Mouse (Mus musculus) intestine, embryonic 14.5 days (tissue): ENCODE measurements around the gene Eif2b2. TPM values are rescaled to one million over a fixed set of nuclear protein-coding genes. Genes with fewer than 3 reads are reported as not detected.

Experiments used
- ATAC-seq: fragments of 200-750 bp; cut with Nextera tagmentation; replicated peaks from 2 replicates; pipeline ENCODE4 v1.8.0; 2017; ENCODE audit warnings: low read depth, moderate number of reproducible peaks, moderate TSS enrichment, moderate library complexity; ENCODE audit not compliant: low FRiP score, low TSS enrichment
- DNase-seq: peaks from one replicate; pipeline ENCODE4 v3.0.0-alpha.2; 2018; ENCODE audit warnings: low spot score
- H3K27ac ChIP-seq: fragments of 300-500 bp; sonication (generic); 2 replicates; pipeline ENCODE4 v1.5.1; 2014; ENCODE audit warnings: low read depth, mild to moderate bottlenecking, control low read depth
- H3K27me3 ChIP-seq: fragments of 300-500 bp; sonication (generic); replicated peaks from 2 replicates; pipeline ENCODE4 v1.6.1; 2014; ENCODE audit warnings: low read length, control low read depth; ENCODE audit not compliant: control insufficient read depth, insufficient read depth
- H3K36me3 ChIP-seq: fragments of 300-500 bp; sonication (generic); 2 replicates; pipeline ENCODE4 v1.6.1; 2014; ENCODE audit warnings: low read length, control low read depth; ENCODE audit not compliant: control insufficient read depth, insufficient read depth
- H3K4me1 ChIP-seq: fragments of 300-500 bp; sonication (generic); replicated peaks from 2 replicates; pipeline ENCODE4 v1.6.1; 2014; ENCODE audit warnings: low read length, control low read depth, mixed read lengths; ENCODE audit not compliant: control insufficient read depth, insufficient read depth
- H3K4me2 ChIP-seq: fragments of 300-500 bp; sonication (generic); 2 replicates; pipeline ENCODE4 v1.6.1; 2014; ENCODE audit warnings: low read length
- H3K4me3 ChIP-seq: fragments of 300-500 bp; sonication (generic); 2 replicates; pipeline ENCODE4 v1.5.1; 2014; ENCODE audit warnings: low read depth, low read length, control low read depth, mixed read lengths
- H3K9ac ChIP-seq: fragments of 300-500 bp; sonication (generic); 2 replicates; pipeline ENCODE4 v1.6.1; 2014; ENCODE audit warnings: mild to moderate bottlenecking, low read length
- H3K9me3 ChIP-seq: fragments of 300-500 bp; sonication (generic); 2 replicates; pipeline ENCODE4 v1.6.1; 2016; ENCODE audit warnings: low read length, control low read depth; ENCODE audit not compliant: control insufficient read depth
- WGBS: fragments of 180-500 bp; shearing (Covaris S2); extraction: QIAGEN DNeasy Blood & Tissue Kit; methylation state at CpG from one replicate; pipeline ENCODE4 v1.1.7; 2014; 5-methylcytosine and 5-hydroxymethylcytosine counted together
- polyA plus RNA-seq: library from polyadenylated mRNA; unstranded; fragments of >200 nt; fragmentation: Nextera tagmentation; extraction: Ambion mirVana; gene quantifications from 2 replicates; pipeline ENCODE4 v1.2.1, GENCODE M21; 2014

Gene Eif2b2
- polyA plus RNA-seq, 1 experiment from 2014 or later, result 83.5 TPM

DNA sequence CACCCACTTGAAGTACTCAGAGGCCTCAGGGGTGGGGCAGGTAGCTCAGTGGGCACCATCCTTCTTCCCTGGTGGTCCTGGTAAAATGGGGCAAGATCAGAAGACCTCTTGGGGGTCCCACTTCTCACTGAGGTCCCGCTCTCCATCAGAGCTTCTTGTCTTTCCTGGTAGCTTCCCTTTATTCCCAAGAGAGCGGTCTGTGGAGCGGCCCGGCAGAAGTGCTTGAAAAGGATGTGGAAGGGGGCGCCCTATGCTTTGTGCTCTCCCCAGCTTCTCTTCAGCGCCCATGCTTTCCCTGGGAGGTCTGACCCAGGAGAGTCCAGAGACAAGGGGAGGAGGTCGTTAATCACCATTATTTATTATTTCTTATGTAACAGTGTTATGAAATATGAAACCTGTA lies 21.9 kb upstream of the Eif2b2 start:
- H3K9ac ChIP-seq, result no peak overlapping the region
- no peak overlapping the region for H3K4me2 ChIP-seq
- no peaks in the 10 kb centered on the region for H3K9me3 ChIP-seq
- H3K36me3 ChIP-seq, result no peaks in the 10 kb centered on the region
- H3K4me1 ChIP-seq, result peaks cover 47% of the 10 kb centered on the region
- H3K27me3 ChIP-seq, result no peaks in the 10 kb centered on the region
- DNase-seq (no peak), ATAC-seq (no peak)
- H3K27ac ChIP-seq, result no peak overlapping the region; the same call in 1 of the 2 replicates
- no peak overlapping the region for H3K4me3 ChIP-seq
- WGBS, result 53% methylated on average over 7 of the region's 7 CpGs

DNA sequence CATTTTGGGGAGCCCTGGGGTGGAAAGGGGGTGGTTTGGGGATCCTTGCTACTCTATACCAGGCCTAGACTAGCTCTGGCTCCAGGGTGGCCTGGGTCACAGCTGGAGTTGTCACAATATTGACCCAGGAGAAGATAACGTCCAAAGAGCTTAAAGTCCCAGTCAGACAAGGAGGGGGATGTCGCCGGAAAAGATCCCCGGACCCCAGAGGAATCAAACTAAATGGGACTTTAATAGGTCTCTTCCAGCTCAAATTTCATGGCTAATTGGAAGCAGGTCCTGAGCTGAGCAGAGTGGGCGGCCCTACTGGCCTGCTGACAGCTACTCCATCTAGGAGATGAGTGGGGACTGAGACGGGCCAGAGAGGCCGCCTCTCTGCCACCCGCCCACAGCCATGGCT lies 21.3 kb upstream of the Eif2b2 start:
- Histone ChIP-seq H3K4me3 (no peak overlapping the region), H3K4me2 (no peak overlapping the region), H3K9ac (no peak overlapping the region), H3K27ac (no peak overlapping the region), H3K36me3 (no peaks in the 10 kb centered on the region), H3K27me3 (no peaks in the 10 kb centered on the region), H3K9me3 (no peaks in the 10 kb centered on the region), H3K4me1 (peaks cover 42% of the 10 kb centered on the region)
- 41% methylated on average over 8 of the region's 8 CpGs for WGBS
- DNase-seq (no peak), ATAC-seq (no peak)

DNA sequence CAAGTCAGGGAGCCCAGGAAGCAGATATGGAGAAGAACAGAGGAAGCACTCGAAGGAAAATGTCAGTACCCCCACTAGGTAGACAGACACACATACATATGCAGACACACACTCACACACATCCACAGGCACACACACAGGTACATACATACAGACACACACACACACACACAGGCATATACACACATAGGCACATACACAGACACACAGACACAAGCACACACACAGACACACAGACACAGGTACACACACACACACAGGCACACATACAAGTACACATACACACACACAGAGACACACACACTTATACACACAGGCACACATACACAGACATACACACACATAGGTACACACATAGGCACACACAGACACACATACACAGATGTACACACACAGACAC lies 19.3 kb upstream of the Eif2b2 start:
- Histone ChIP-seq H3K4me2 (no peak overlapping the region), H3K9me3 (no peaks in the 10 kb centered on the region), H3K27ac (no peak overlapping the region), H3K9ac (no peak overlapping the region), H3K4me3 (no peak overlapping the region), H3K36me3 (no peaks in the 10 kb centered on the region), H3K4me1 (peaks cover 28% of the 10 kb centered on the region), H3K27me3 (no peaks in the 10 kb centered on the region)
- ATAC-seq (no peak), DNase-seq (no peak)
- 67% methylated on average over 1 of the region's 1 CpGs for WGBS

DNA sequence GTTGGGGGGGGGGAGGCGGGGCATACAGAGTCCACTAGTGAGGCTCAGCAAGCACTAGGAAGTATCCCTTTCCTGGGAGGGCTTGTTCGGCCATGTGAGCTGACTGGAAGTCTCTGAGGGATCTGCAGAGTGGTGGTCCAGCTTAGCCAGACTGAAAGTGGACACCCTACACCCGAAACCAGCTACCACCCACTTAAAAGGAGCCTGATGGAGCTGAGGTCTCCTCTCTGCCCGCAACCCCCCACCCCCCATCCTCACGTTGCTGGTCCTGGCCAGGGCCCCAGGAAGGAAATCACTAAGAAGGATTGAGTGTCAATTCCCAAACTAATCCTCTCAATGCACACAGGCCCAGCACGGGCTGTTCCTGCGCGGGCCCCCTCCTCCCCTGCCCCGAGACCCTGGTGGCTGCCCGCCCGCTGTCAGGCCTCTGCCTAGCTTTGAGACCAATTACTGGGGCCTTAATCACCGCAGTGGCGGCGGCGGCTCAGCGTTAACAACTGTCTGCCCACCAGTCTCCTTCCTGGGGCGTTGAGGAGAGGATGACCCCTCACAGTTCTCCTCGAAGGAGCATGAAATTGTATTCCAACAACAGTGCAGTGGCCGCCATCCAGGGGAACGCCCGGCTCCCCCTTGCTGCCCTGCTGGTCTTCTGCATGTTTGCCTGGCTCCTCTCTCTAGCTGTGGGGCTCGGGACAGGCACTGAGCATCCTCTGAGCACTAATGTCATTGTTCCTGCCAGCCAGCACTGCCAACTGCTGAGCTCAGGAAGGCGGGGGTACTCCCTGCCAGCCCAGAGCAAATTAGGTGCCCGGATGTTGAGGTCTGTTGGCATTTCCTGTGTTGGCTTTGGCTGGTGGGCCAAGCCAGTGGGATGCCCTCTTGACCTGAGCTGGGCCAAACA lies 18.1 kb upstream of the Eif2b2 start:
- Histone ChIP-seq H3K27ac (no peak overlapping the region), H3K9ac (no peak overlapping the region; the same call in 1 of the 2 replicates)

DNA sequence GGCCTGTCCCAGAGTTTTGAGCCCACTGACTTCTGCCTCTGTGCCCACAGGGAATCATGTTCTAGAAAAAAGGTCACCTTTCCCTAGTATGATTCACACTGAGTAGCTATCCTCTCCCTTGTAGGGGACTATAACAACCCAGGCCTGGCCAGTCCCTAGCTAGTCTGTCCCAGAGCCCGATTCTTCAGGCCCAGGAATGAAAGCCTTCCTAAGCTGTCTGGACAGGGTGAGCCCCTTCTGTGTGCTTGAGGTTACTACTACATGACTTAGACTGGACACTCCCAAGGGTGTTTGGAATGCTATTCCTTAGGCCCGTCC lies 17.5 kb upstream of the Eif2b2 start:
- no peak for DNase-seq
- Histone ChIP-seq H3K9ac (no peak overlapping the region), H3K27ac (no peak overlapping the region), H3K9me3 (no peaks in the 10 kb centered on the region), H3K4me1 (peaks cover 16% of the 10 kb centered on the region), H3K4me3 (no peak overlapping the region), H3K36me3 (no peaks in the 10 kb centered on the region), H3K27me3 (no peaks in the 10 kb centered on the region), H3K4me2 (no peak overlapping the region)
- no peak for ATAC-seq
- WGBS, result 81% methylated on average over 2 of the region's 2 CpGs

More for the DNA sequence above, 18.1 kb upstream of the Eif2b2 start:
- Histone ChIP-seq H3K4me3 (no peak overlapping the region), H3K4me2 (no peak overlapping the region), H3K36me3 (no peaks in the 10 kb centered on the region), H3K4me1 (peaks cover 18% of the 10 kb centered on the region), H3K27me3 (no peaks in the 10 kb centered on the region), H3K9me3 (no peaks in the 10 kb centered on the region)
- ATAC-seq (no peak), DNase-seq (no peak)
- WGBS, result 29% methylated on average over 24 of the region's 24 CpGs

DNA sequence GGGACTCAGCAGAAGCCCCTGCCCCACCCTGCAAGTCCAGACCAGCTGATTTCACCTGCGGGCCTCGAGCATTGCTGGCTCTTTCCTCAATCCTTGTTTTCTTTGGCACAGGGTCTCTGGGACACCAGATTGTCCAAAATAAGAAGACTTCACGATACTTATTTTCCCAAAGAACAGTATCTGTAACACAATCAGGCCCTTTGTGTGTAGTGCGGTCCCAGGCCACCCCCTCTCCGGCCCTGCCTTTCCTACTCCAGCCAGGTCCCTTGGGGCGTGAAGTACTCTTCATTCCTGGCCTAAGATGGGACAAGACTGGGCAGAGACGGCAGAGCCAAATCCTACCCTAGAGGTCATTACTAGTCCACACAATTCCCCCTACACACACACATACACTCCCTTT lies 17.1 kb upstream of the Eif2b2 start:
- no peaks in the 10 kb centered on the region for H3K27me3 ChIP-seq
- H3K9me3 ChIP-seq, result no peaks in the 10 kb centered on the region
- WGBS, result 89% methylated on average over 7 of the region's 7 CpGs
- H3K4me2 ChIP-seq, result no peak overlapping the region
- DNase-seq, result no peak
- no peak overlapping the region for H3K4me3 ChIP-seq
- H3K36me3 ChIP-seq, result no peaks in the 10 kb centered on the region
- ATAC-seq, result no peak
- H3K27ac ChIP-seq, result no peak overlapping the region
- H3K4me1 ChIP-seq, result peaks cover 13% of the 10 kb centered on the region
- no peak overlapping the region for H3K9ac ChIP-seq

DNA sequence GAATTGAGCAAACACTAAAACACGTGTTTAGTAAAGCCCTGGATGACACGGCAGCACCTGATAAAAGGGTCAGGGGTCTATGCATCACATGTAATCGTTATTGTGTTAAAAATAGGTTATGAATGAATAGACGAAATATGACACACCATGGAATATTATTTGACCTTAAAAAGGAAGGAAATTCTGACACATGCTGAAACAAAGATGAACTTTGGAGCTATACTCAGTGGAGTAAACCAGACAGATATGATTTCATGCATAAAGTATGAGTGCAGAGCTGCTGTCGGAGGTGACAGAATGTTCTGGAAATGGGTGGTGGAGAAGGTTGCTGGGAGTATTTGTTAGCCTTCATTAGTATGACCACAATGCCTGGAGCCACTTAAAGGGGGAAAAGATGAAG lies 15.6 kb upstream of the Eif2b2 start:
- Histone ChIP-seq H3K27me3 (no peaks in the 10 kb centered on the region), H3K4me2 (no peak overlapping the region), H3K9ac (no peak overlapping the region), H3K36me3 (no peaks in the 10 kb centered on the region), H3K9me3 (no peaks in the 10 kb centered on the region), H3K4me3 (no peak overlapping the region), H3K4me1 (peaks cover 5% of the 10 kb centered on the region), H3K27ac (no peak overlapping the region)
- DNase-seq, result no peak
- ATAC-seq, result no peak
- WGBS, result 67% methylated on average over 5 of the region's 5 CpGs

DNA sequence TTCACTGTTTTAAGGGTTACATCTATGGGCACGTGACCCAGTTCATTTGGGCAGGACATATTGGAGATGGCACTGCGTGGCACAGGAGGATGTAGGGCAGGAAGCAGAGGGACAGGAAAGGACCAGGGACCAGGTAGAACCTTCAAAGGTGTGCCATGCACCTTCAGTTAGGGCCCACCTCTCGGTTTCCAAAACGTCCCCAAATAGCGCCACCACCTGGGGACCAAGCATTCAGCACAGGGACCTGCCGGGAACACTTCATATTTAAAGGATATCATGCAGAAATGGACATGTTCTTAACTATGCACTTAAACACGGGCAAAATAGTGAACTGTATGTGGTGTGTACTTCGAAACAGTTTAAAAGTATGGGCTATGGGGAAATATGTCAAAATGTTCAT lies 15.2 kb upstream of the Eif2b2 start:
- Histone ChIP-seq H3K27me3 (no peaks in the 10 kb centered on the region), H3K27ac (no peak overlapping the region), H3K9me3 (no peaks in the 10 kb centered on the region), H3K4me2 (no peak overlapping the region), H3K9ac (no peak overlapping the region), H3K4me1 (peaks cover 5% of the 10 kb centered on the region), H3K4me3 (no peak overlapping the region), H3K36me3 (no peaks in the 10 kb centered on the region)
- WGBS, result 45% methylated on average over 8 of the region's 8 CpGs
- no peak for ATAC-seq
- no peak for DNase-seq

DNA sequence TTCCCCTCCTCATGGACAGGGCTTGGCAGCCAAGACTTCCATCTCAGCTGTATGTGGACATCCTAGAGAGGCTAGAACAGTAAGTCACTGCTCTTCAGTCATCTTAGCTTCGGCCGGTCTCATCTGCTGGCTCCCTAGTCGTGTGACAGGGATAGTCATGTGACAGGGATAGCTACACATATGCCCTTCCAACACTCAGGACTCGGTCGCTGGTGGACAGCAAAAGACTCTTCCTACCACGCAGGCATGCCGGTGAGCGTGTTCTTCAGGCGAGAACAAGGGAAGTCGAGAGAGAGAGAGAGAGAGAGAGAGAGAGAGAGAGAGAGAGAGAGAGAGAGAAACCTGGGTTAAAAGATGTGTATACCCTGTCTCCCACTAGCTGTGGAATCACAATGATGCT lies 13.9 kb upstream of the Eif2b2 start:
- Histone ChIP-seq H3K4me1 (peaks cover 5% of the 10 kb centered on the region), H3K36me3 (no peaks in the 10 kb centered on the region), H3K9ac (no peak overlapping the region), H3K4me2 (no peak overlapping the region), H3K9me3 (no peaks in the 10 kb centered on the region), H3K27me3 (no peaks in the 10 kb centered on the region), H3K27ac (no peak overlapping the region), H3K4me3 (no peak overlapping the region)
- WGBS, result 86% methylated on average over 10 of the region's 10 CpGs
- ATAC-seq (no peak), DNase-seq (no peak)
